Comparison of ENCODE assay signal across 33 mouse cellular contexts in the genomic region with DNA sequence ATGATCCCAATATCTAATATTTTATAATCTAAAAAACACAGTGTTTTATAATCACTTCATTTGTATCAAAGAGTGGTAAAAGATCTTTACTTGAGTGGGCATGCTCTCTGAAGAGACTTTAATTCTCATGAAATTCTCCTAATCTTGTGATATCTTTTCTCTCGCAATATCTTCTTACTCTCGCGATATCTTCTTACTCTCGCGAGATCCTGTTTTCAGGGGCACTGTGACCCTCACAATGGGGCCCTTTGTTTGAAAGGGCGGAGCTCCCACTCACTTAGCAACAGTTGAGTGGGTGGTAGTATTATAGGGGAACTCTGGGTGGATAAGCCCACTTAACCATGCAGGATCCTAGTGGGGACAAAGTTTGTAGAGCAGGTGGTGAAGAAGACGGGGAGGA. TPM values are rescaled to one million over a fixed set of nuclear protein-coding genes. Genes with fewer than 3 reads are reported as not detected.
"Had no signal": no experiment of that assay in that cellular context is flagged by ENCODE, and none has a peak within 500 bp of the region (broad histone marks: within the 10 kb centered on the region; RNA-seq: fewer than 3 reads in every experiment).

A gene (plus strand): TSS at position 301 of the 400 bp plus-strand sequence.

- H3K4me1 ChIP-seq: embryonic facial prominence, embryonic 10.5 days; embryonic facial prominence, embryonic 12.5 days; embryonic facial prominence, embryonic 13.5 days; embryonic facial prominence, embryonic 15.5 days; forebrain, embryonic 10.5 days; forebrain, embryonic 12.5 days; forebrain, embryonic 13.5 days; forebrain, embryonic 15.5 days had no signal

- H3K27ac ChIP-seq: embryonic facial prominence, embryonic 10.5 days; embryonic facial prominence, embryonic 12.5 days; embryonic facial prominence, embryonic 13.5 days; embryonic facial prominence, embryonic 15.5 days; forebrain, embryonic 10.5 days; forebrain, embryonic 12.5 days; forebrain, embryonic 13.5 days; forebrain, embryonic 15.5 days; gastrocnemius, adult 2 months; heart, adult 2 months had no signal

- H3K36me3 ChIP-seq: embryonic facial prominence, embryonic 10.5 days; embryonic facial prominence, embryonic 12.5 days; embryonic facial prominence, embryonic 13.5 days; embryonic facial prominence, embryonic 15.5 days; forebrain, embryonic 10.5 days; forebrain, embryonic 12.5 days; forebrain, embryonic 15.5 days had no signal

- DNase-seq: cerebellum, adult 8-10 months; cerebellum, adult 9-10 months; cerebellum, adult 9-11 months; cerebellum, postnatal 10 days; cerebellum, postnatal 14 days; cerebellum, postnatal 25 days; cerebellum, postnatal 36 days; embryo, embryonic 11 days; forebrain, postnatal 0 days; gastrocnemius, adult 2 months; gastrocnemius, postnatal 10 days; gastrocnemius, postnatal 14 days; gastrocnemius, postnatal 25 days; gastrocnemius, postnatal 36 days; heart, adult 11 months; heart, adult 18-20 months; heart, adult 2 months had no signal

- H3K4me3 ChIP-seq: embryonic facial prominence, embryonic 10.5 days; embryonic facial prominence, embryonic 12.5 days; embryonic facial prominence, embryonic 13.5 days; embryonic facial prominence, embryonic 15.5 days; erythroblast, embryonic 14.5 days; forebrain, embryonic 10.5 days; forebrain, embryonic 12.5 days; forebrain, embryonic 13.5 days; forebrain, embryonic 15.5 days; gastrocnemius, adult 2 months; heart, adult 2 months had no signal

- H3K27me3 ChIP-seq: embryonic facial prominence, embryonic 12.5 days; embryonic facial prominence, embryonic 13.5 days; embryonic facial prominence, embryonic 15.5 days; forebrain, embryonic 12.5 days; forebrain, embryonic 13.5 days; forebrain, embryonic 15.5 days had no signal

RNA-seq across cellular contexts. Expression of the gene that starts here (rescaled TPM):
- polyA plus RNA-seq: cortical plate, adult 2 months; embryonic facial prominence, embryonic 10.5 days; embryonic facial prominence, embryonic 11.5 days; embryonic facial prominence, embryonic 12.5 days; embryonic facial prominence, embryonic 13.5 days; embryonic facial prominence, embryonic 14.5 days; embryonic facial prominence, embryonic 15.5 days; erythroblast, embryonic 14.5 days; forebrain, embryonic 10.5 days; forebrain, embryonic 11.5 days; forebrain, embryonic 12.5 days; forebrain, embryonic 13.5 days; forebrain, embryonic 14.5 days; forebrain, embryonic 15.5 days; forebrain, embryonic 16.5 days; forebrain, postnatal 0 days; frontal cortex, adult 2 months; heart, adult 2 months had no signal
